Mouse (Mus musculus): ENCODE results near the gene Calcrl. TPM values are rescaled to one million over a fixed set of nuclear protein-coding genes. Genes with fewer than 3 reads are reported as not detected.
"Not testable (repeated sequence)": the region's sequence is repeated elsewhere in the genome, so short reads cannot be mapped to it uniquely, and the experiment has no call there.

The Calcrl gene
- polyA plus RNA-seq, 1 experiment, result 23.0 TPM

DNA sequence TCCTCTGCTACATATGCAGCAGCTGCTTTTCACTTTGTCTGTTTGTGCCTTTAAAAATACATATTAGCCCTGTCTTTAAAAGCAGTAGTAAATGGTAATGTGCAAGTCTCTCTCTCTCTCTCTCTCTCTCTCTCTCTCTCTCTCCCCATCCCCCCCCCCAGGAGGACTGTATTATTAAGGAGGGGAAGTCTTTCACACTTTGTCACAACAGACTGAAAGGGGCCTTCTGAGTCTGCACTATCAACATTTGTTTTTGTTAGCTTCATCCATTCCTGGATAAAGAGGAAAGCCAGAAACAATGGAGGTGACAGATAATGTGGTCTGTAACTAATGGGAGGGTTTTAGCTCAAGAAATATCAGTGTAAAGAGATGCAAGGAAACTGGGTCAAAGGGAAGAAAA, 36.1 kb downstream of the Calcrl start:
- no peak for DNase-seq (ENCODE audit: low spot score)

DNA sequence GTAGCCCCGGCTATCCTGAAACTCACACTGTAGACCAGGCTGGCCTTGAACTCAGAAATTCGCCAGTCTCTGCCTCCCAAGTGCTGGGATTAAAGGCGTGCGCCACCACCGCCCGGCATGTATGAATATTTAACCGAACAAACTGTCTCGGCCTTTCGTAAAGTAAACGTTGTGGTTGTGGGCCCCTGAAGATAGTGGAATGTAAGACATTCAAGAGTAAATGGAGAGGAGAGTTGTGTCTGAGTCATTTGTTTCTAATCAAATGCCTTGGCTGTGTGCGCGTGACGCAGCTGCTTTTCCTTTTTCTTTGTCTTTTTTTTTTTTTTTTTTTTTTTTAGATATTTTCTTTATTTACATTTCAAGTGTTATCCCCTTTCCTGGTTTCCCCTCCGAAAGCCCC, 36.7 kb downstream of the Calcrl start:
- DNase-seq (ENCODE audit: low spot score), result not testable (repeated sequence)

DNA sequence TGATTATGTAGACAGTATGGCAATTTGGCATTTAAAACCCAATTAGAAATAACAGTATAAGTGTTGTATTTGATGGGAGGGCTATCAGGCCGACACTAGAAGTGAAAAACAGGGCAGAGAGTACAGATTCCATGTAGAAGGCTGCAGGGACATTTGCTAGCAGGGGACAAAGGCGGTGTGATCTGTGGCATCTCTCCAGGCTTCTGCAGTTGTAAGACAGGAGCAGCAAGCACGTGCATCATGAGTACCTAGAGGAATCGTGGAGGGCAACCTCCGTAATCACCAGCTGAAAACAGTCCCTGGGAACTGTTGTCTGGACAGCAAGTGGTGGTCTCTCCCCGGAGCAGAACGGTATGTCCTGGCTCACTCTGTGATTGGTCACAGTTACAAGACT, 37.2 kb downstream of the Calcrl start:
- DNase-seq (ENCODE audit: low spot score), result no peak

DNA sequence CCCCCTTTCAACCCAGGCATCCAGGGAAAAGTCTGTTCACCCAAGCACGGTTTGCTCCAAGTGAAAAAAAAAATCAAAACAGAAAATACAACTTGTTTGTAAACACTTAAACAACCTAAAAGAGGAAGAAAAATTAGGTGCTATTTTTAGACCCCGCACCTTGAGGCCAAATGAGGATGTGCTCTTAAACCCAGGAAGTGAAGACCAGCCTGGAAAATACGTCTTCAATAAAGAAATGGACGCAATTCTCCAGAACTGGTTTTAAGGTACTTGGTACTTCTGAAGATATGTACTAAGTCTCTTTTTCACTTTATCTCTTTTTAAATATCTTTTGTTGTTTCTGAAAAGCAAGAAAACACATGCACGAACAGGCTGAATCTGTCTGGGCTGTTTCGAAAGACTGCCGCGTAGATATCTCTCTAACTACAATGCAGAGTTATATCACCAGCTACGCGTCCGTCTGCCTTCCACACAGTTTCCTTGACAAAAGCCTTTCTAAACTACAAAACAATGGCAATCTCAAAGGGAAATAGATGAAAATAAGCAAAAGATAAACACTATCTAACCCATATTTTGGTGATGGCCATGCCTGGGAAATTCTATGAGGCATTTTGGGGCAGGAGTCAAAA, 37.7 kb downstream of the Calcrl start:
- DNase-seq (ENCODE audit: low spot score), result no peak

DNA sequence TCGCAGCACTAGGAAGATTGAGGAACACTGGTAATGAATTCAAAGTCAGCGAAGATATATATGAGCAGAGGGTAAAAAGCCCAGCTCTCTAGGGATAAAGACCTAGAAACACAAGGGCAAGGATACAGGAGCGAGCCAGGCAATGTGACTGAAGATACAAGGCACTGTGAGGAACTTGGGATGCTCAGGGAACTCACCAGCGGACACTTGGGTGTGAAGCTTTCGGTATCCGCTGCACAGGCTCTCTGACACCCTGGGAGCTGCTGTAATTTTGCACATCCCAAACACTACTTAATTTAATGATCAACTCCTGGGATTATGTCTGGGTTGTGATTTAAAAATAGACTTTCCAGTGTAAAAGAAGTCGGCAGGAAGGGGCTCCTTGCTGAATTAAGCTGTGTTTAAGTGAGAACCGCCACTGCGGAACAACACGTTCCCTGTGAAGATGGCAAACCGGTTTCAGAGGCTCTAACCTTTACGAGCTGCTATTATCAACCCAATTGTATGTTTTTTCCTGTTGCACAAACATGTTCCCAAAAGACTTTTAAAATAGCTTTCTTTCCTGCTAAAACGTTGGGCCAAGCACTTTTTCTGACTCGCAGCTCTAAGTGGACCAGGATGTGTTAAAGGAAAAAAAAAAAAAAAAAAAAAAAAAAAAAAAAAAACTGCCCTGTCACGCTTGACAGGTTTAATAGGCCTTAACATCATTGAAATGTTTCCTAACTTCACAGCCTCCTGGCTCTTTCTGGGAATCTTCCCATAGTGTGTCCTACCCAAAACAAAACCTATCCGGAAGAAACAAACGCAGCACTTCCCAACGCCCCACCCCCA, 38.4 kb downstream of the Calcrl start:
- DNase-seq (ENCODE audit: low spot score), result no peak

DNA sequence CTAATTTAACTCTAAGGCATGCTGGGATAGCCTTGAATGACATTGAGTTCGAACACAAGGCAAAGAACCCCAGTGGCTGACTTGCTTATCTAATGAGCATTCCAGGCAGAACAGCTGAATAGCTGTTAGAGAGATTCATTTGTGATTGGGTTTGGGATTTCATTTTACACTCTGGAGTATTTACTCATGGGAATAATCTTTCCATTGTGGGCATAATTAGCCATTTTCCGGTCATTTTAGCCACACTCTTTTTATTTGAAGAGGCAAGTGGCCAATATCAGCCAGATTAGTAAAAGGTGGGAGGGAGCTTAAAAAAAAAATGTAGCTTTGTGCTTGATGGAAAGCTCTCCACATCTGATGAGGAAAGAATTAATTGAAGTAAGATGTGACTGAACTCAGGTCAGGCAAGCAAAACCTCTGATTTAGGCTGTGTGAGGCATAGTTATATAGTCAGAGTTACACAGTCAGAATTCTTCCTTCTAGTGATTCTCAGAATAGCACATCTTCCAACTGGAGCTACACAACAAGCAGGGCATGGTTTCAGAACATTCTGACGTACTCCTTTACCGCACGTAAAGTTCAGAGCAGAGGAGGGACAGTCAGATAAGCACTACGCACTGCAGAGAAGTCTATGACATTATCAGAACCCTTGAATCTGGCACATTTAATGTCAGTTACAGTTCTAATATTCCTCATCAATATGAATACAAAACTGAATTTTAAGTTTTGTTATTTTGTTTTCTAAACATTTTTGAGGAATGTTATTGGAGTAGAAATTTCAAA, 40.1 kb downstream of the Calcrl start:
- DNase-seq (ENCODE audit: low spot score), result no peak

DNA sequence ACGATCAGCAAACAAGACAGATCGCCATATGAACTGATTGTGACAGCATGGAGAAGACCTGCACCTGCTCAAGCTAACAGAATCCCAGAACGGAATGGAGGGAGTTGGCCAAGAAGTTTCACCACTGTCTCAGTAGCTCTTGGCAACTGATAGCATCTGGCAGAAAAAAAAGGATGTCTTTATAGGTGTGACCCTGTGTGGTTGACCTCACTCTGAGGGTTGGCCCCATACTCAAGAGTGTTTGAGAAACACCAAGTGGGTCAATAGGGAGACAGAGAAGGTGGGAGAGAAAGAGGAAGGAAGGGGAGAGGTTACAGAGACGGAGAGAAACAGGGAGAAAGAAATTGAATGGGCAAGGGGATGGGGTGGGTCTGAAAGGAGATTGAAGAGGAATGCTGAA, 41.4 kb downstream of the Calcrl start:
- no peak for DNase-seq (ENCODE audit: low spot score)

DNA sequence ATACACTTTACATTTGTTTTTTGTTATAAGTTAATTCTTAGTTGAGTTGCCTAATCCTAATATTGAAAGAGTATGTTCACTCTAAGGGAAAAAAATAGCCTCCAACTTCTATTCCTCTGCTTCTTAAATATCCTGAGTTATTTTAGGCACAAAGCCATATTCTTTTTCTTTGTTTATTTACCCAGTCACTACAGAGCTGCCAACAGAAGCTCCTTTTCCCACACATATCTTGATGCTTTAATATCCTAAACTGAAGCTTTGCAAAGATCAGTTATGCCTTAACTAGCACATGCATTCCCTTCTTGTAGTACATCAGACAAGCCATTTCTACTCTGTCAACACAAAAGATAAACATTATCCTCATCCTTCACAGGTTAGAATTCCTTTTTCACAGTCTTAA, 42.7 kb downstream of the Calcrl start:
- no peak for DNase-seq (ENCODE audit: low spot score)

DNA sequence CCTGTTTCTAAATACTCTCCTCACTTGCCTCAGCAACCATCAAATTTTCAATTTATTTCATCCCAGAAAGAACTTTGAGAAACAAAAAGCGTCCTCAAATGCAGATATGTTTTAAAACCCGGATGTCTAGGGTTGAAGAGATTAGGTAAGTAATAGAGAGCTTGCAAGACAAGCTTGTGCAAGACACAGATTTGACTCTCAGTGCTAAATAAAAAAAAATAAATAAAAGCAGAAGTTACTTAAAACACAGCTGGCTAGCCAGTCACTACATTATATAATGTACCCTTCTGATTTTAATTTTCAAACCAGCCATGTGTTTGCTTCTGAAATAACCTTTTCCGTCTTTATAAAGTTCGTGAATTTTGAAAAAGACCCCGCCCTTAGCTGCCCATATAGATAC, 43.2 kb downstream of the Calcrl start:
- DNase-seq (ENCODE audit: low spot score), result no peak

DNA sequence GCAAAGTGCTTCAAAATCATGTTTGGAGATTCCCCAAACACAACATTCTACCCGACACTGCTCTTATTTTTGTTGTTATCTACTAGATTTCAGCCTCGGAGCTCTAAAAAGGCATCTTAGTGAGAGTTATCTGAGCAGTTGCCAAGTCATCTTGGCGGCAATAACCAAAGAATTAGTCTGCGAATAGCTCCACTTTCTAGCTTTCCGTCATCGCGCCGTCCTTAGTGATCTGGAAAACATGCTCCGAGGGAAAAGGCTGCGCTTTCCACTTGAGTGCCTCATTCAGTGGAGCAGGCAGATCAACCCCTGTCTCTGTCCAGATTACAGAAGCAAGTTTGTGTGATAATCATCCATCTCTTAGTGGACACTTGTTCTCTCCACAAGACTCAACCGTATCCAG, 44.4 kb downstream of the Calcrl start:
- no peak for DNase-seq (ENCODE audit: low spot score)

DNA sequence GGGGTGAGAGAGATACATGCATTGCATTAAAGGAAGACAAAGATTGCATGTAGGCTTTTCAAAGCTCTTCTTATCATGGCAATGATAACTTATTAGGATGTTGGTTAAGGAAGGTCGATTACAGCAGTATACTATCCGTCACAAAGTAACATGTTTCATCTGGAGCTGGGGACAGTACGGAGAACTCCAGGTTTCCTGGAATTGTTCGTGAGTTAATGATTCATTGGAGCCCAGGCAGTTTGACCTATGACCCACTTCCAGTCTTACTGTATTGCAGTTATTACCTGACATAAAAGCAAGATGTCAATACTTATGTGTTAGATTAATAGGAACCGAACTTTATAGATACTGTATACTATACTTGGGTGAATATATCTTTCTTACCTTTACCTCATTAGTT, 46.5 kb downstream of the Calcrl start:
- no peak for DNase-seq (ENCODE audit: low spot score)

DNA sequence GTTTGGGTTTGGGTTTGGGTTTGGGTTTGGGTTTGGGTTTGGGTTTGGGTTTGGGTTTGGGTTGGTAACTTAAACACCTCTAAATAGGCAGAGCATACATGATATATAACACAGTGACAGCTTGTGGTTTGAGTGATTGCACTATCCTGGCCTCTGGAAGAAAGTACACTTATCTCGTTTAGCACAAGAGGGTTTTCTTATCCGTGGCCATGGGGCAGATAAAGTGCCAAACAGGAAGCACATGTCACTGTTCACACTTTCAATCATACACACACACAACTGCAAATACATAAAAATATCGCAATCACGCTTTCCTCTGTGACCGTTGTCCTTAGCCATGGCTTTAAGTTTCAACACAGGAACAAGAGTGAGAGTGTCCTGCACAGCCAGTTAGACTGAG, 56.0 kb downstream of the Calcrl start:
- no peak for DNase-seq (ENCODE audit: low spot score)

DNA sequence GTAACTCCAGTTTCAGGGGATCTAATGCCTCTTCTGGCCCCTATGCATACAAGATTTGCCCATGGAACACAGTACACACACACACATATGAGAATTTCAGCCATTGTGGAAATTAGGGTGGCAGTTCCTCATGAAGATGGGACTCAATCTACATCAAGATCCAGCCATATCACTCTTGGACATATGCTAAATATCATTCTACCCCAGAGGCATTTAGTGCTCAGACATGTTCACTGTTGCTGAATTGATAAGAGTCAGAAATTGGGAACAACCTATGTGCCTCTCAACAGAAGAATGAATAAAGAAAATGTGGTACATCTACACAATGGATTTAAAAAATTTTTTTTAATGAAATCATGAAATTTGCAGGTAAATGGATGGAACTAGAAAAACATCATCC, 58.5 kb downstream of the Calcrl start:
- DNase-seq (ENCODE audit: low spot score), result no peak

DNA sequence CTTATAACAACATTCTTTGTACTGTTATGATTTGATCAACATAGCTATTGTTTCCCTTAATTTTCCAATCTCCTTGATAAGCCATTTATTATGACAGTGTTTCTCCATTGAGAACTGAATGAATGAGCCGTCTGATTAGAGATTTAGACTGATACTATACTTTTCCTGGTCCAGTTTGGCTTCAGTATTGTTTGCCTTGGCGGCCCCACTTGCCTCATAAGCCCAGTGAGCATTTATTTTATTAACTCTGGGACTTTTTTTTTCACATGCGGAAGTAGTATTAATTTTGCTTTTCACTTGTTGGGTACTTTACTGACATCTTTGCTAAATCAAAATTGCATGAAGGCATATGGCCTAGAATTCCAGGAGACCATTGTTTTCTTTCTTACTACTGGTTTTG, 59.9 kb downstream of the Calcrl start:
- no peak for DNase-seq (ENCODE audit: low spot score)

DNA sequence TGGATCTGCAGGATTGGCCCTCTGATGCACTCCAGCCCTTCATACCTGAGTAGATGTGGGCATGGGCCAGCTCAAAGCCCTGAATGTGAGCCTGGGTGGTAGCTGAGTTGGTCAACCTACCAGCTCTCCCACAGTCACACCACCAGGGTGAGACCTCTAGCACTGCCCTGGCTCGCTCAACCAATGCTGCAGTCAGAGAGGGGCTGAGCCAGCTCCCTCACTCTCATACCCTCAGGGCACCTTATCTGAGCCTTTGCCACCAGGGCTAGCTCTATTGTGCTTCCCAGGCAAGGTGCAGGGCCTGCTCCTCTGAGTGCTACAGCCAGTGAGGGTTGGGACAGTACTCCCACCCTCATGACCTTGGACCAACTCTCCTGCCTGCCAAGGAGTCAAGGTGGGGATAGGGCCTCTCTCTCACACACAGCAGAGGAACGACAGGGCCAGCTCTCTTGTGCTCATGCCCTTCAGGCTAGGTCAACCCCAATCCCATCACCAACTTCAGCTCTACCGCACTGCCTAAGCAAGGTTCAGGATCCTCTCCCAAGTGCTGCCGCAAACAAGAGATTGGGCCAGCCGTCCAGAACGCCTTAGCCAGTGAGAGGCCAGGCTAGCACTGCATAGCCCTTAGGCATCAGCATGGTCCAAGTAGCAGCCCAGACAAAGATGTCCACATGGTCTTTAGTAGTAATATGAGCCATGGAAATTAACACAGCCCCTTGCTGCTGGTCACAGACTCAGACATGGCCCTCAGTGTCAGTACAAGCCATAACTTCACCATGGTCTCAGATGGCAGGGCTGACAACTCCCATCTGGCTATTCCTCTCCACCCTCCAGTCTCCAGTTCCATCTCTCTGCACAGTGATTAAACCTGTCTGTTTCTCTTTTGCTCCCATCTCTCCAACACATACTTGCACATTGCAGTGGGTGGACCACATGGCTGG, 62.2 kb downstream of the Calcrl start:
- no peak for DNase-seq (ENCODE audit: low spot score)

DNA sequence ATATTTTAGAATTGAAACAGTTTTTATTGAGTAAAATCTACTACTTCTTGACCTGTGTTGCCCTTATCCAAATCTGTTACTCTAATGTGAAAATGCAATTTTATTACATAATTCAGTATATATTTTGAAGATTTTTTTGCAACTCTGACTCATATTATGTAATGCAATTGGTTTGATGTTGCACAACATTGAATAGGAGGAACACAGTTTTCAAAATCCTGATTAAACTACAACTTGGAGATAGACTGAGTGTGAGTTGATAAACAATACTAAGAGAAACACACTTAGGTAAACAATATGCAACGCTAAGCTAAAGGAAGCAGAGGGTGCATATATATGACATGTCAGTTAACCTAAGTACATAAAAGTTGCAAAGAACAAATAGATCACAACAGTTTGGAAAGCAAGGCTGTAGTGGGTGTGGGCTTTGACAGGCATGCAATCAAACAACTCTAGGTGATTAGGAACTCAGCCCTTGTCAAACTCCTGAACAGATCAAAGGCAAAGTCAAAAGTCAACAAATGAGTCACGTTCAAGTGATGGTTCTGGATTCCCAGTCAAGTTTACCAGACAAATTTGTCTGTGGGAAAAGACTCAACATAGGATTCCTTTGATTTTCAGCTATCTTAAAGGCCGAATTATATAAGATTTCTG, 66.4 kb downstream of the Calcrl start:
- no peak for DNase-seq (ENCODE audit: low spot score)

DNA sequence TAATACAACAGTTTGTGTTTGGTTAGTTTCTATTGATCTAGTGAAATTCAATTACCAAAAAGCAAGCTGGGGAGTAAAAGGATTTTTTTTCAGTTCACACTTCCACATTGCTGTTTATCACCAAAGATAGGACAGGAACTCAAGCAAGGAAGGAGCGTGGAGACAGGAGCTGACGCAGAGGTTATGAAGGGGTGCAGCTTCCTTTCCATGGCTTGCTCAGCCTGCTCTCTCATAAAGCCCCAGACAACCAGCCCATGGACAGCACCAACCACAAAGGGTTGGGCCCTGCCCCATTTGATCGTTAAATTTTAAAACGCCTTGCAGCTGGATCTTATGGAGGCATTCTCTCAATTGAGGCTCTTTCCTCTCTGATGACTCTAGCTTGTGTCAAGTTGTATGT, 69.9 kb downstream of the Calcrl start:
- DNase-seq (ENCODE audit: low spot score), result no peak

DNA sequence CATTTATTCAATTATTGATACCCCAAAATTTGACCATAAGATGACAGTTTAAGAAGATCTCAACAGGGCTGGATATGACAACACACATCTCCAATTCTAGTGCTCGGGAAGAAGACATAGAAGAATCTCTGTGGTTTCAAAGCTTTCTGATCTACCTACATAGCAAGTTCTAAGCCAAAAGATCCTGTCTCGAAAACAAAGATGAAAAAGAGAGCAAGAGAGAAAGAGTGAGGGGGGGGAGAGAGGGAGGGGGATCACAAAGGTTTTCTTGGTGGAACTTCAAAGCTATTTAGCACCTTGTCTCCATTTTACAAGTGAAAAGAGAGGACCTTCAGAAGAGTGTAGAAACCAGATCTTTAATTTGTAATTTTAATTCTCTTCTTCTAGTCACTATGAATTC, 77.8 kb downstream of the Calcrl start:
- no peak for DNase-seq (ENCODE audit: low spot score)

DNA sequence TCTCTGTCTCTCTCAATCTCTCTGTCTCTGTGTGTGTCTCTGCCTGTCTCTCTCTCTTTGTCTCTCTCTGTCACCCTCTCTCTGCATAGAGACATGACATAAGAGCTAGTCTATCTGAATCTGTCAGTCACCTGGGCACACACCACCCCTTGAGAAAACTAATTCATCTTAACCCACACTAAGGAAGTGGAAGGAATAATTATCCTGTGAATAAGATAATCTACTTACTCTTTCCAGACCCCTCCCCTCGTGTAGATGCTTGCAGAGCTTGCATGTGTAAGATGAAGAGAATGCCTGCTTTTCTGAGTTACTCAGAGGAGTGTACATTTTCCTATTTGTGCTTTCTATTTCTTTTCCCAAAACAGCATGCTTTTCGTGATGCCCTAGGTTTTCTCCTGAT, 81.5 kb downstream of the Calcrl start:
- no peak for DNase-seq (ENCODE audit: low spot score)

DNA sequence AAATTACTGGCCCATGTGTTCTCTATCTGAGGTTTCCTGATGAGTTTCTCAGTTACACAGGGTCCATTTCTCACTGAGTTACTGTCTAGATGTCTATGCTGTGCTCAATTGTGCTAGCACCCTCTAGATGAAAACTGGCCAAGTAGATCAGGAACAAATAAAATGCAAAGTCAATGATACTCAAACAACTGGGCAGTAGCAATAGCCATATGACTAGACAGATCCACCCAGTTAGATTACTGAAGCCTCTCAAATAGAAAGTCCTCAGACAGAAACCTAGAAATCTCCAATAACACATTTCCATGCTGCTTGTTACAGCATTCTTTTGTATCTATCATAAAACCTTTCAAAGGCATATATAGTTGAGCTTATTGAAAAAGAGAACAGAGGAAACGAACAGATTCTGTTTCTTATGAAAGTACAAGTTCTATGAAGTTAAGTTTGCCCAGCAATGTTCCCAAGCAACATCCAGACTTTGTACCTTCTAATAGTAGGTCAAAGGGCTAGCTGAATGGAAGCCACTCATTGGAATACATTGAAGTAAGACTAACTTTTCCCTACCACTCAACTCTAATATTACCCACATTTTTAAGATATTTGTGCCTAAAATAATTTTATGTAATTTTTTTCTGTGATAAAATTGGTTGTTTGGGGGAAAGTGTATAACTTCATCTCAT, 87.3 kb downstream of the Calcrl start:
- DNase-seq (ENCODE audit: low spot score), result no peak

DNA sequence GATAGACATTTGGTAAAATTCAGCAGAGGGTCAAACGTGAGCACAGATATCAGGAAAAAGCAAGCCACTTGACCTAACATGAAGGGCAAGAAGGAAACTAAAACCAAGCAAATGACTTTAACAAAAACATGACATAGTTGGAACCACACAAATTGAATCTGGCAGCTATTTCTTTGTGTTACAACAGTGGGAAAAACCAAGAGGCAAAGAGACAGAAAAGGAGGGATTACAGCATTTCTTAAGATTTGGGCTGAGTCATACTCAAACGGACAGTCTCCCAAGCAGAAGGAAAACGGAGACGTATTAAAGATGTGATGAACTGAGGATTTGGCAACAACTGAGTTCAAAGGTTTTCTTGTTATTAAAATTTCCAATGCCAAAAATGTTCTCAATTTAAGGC, 88.9 kb downstream of the Calcrl start:
- DNase-seq (ENCODE audit: low spot score), result no peak

Measured in urinary bladder, adult 2 months (tissue).